Mouse (Mus musculus) adrenal gland, postnatal 25 days (tissue): ENCODE data around the gene Fam53a. TPM values are rescaled to one million over a fixed set of nuclear protein-coding genes. Genes with fewer than 3 reads are reported as not detected.

Experiments
- total RNA-seq: library from RNA; stranded (reverse); gene quantifications from 2 replicates; pipeline ENCODE4 v1.2.3, GENCODE M21; 2021

The Fam53a gene
- total RNA-seq, 1 experiment from 2014 or later: 37.0 TPM

Other genes starting within 250 kb of the Fam53a start
- not detected in 2 replicates for gene Nkx1-1, start 195.7 kb downstream of the Fam53a start, total RNA-seq
- 0.64 TPM in 1 of 2 replicates, not detected in the other for gene Gm9903, start 290 bp upstream of the Fam53a start, total RNA-seq
- 48.6 and 54.7 TPM in 2 replicates for gene Slbp, start 22.9 kb upstream of the Fam53a start, total RNA-seq
- gene Tacc3, start 28.5 kb upstream of the Fam53a start, total RNA-seq: 14.2 and 14.4 TPM in 2 replicates
- 27.7 and 29.5 TPM in 2 replicates for gene Tmem129, start 28.8 kb upstream of the Fam53a start, total RNA-seq
- gene Fgfr3, start 92.0 kb upstream of the Fam53a start, total RNA-seq: 2.0 and 3.2 TPM in 2 replicates
- 104 and 110 TPM in 2 replicates for gene Letm1, start 153.2 kb upstream of the Fam53a start, total RNA-seq
- 40.3 and 53.6 TPM in 2 replicates for gene Nsd2, start 191.1 kb upstream of the Fam53a start, total RNA-seq